Mouse (Mus musculus): ENCODE data around the gene Ace3.

Ace3 gene

GRCm38 (mm10) chr11:105994375-105994774 is at the start of gene Ace3:
Ace3 (plus strand) TSS chr11:105994675.
- no peak for DNase-seq (ENCODE audit: low spot score in 2 of 2)

DNA sequence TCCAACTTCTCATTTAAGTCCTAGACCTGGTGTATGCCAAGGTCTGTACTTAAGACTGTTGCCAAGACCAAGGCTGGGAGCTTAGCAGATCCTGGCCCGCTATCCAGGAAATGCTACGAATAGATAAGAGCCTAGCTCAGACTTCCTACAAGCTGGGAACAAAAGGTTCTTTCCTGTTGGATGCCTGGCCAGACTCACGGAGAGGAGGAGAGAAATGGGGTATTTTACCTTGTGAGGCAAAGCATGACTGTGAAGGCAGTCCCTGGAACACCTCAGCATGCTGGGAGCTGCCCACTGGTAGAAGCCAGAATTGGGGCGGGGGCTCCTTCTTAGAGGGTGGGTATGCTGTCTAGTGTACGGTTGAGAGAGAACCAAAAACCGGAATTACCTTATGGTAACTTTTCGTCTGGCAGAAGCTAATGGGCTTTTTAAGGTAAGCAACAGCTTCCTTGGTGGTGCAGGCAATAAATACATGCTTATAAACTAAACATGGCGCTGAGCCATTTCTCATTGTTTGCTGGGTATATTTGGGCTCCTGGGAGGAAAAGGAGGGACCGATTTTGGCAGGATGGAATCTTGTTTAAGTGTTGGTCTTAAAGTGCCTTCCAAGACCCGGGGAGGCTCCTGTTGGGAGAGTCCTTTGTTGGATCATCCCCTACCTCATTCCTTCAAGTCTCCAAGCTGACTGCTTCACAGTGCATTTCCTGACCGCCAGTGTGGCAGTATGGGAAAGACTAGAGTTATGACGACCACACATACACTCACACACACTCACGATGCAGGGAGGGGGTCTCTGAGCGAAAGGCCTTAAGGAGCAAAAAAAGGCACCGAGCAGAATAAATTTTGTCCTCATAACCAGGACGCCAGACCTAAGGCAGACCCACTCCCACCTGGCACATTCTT is 49.5 kb upstream of the Ace3 start:
- no peak for DNase-seq (ENCODE audit: low spot score in 2 of 2)

DNA sequence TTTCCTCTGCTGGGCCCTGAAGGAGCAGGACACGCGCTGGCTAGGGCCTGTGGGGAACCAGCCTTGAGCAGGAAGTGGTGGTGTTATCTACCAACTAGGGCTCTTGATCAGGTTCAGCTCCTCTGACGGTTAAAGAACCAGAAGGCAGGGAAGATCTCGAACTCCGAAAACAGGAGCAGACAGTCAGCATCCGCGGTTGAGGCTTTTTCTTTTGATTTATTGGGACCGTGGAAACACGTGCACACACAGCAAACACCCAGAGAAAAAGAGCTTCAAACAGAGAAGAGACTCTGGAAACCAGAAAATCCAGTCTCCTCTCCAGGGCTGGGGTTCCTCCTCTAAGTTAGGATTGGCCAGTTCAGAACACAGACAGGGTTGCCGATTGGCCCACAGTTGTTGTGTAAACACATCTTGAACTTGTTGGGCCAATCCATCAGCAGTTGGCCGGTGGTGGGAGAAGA is 47.8 kb upstream of the Ace3 start:
- peak in 1 of 2 experiments; percentile 41 for DNase-seq (ENCODE audit: low spot score in 2 of 2)

GRCm38 (mm10) chr11:105948255-105948654 is 46.2 kb upstream of the Ace3 start:
- DNase-seq (ENCODE audit: low spot score in 2 of 2) = no peak

DNA sequence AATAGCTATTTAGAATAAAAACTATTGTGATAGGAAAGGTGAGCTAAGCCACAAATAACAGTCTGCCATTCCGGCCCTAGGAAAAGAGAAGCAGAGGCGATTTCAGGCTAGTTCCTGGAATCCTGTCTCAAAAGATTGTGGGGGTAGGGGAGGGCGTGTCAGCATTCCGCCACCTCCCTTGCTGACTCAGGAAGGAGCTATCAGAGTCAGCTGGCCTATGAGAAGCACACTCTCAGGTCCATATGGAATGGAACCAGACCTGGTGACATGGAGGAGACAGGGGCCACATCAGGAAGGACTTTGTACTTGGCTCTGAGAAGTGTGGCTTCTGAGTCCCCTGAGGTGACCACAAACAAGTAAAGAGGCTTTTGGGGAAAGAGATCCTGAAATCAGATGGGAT is 44.0 kb upstream of the Ace3 start:
- DNase-seq (ENCODE audit: low spot score in 2 of 2) = no peak

DNA sequence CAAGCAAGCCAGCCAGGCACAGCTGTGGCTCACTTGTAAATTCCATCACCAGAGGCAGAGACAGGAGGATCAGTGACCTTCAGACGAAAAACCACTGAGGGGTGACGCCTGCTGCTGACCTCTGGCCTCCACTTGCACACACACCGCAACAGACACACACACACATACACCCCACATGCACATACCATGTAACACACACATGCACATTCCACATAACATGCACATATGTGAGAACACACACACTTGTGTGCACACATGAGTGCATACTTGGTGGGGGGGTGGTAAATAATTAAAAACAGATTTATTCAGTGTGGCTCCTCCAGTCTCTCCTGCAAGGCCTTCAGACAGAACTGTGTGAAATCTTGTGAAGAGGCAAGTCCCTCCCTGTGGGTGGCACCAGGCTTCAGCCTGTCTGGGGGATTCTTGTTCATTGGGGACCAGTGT is 42.9 kb upstream of the Ace3 start:
- no peak for DNase-seq (ENCODE audit: low spot score in 2 of 2)

DNA sequence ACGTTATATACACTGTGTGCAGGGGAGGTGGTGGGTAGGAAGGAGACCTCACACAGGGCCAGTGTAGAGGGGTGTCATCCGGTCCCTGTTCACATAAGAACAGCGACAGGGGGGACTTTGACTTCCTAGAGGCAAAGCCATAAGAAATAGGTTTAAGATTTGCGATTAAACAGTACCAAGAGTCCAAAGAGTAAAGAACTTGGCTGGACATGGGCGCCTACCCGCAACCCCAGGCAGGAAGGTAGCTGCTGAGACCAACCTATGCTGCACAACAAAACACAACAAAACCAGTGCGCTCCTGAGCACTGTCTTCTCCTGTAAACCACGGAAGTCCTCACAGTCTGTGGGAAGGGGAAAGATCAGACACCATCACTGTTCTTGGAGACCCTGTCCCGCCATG is 42.4 kb upstream of the Ace3 start:
- no peak for DNase-seq (ENCODE audit: low spot score in 2 of 2)

DNA sequence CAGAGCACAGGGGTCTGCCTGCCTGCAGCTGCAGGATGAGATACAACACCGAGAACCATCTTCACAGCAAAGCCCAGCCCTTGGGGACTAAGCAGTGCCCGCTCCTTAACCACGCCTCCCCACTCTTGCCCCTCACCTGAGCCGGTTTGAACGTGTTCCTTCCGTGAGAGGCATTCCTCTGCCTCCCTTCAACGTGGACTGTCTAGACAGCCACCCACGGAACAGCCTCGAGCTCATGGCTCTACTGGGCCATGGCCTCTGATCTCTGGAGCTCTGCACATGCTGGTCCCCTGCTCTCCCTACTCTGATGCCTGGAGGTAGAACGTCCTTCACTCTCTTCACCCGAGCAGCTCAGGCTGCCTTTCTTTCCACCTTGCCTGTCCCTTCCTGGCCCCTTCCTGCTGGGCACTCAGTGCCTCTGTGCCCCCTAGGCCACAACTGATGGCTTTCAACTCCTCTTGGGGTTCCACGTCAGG is 41.5 kb upstream of the Ace3 start, which contains the start of gene Cyb561:
Gene Cyb561 (minus strand): TSS at position 426 of the 476 bp plus-strand sequence.
- no peak for DNase-seq (ENCODE audit: low spot score in 2 of 2)

DNA sequence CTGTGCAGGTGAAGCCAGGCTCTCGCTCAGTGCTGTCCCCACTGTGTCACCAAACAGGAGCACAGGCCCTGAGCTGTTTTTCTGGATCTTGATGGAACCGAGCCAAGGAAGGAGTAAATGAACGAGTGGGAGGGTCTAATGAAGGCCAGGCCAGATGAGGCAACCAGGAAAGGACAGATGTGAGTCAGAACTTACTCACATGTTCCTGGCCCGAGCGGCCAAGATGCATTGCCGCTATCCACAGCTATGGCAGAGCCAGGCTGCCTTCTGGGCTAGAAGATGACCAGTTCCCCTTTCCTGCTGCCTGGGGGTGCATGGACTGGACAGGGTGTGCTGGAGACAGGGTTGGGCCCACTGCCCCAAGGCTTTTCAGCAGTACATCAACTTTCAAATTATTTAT is 41.1 kb upstream of the Ace3 start:
- DNase-seq (ENCODE audit: low spot score in 2 of 2) = peak in 1 of 2 experiments; percentile 64

DNA sequence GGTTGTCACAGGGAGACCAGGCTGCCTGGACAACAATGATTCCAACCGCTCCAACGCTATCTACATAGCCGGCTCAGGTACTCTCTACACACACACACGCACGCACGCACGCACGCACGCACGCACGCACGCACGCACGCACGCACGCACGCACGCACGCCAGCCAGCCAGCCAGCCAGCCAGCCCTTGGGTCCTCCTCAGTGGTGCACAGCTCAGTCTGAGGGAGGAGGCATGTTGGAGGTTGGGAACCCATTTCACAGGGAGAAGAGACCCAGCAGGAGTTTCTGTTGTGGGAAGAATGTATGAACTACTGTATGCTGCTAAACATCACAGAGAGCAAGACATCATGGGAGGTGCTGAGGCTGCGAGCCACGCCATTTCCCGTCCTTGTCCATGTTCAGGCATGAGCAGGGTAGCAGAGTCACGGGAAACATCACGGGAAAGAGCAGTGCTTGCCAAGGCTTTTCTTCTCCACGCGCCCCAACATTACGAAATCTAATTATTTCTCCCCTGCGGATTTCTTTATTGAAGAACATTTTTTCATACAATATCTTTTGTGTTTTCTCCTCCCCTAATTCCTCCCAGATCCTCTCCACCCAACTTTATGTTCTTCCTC is 38.6 kb upstream of the Ace3 start:
- DNase-seq (ENCODE audit: low spot score in 2 of 2) = no peak

DNA sequence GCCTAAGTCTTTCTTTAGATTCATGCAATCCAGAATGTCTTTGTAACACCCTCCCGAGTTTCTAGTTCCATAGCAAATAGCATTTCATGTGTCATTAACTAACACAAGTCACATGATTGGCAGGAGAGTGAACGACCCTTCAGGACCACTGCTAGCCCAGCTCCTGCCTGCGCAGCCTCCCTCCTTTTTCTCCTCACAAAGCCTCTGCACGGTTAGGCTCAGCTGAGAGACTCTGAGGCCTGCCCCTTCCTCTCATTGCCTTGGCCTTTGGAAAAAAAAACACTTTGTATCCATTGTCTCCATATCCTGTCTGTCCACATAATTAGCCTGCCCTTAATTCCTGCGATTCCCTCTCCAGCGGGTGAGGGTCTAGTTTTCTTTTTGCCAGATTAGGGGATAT is 37.0 kb upstream of the Ace3 start:
- DNase-seq (ENCODE audit: low spot score in 2 of 2) = no peak

DNA sequence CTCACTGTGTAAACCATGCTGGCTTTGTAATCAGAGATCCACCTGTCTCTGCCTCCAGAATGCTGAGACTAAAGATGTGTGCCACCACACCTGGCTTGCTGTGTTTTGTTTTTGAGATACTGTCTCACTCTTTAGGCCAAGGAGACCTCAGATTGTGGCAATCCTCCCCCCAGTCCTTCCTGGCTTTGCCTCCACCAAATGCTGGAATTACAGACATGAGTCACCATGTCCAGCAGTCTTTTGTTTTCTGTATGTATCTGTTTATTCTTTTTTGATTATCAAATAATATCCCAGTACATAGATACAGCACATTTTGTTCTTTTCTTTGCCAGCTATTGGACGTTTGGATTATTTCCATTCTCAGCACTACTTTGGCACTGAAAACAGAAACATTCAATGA is 35.9 kb upstream of the Ace3 start:
- no peak for DNase-seq (ENCODE audit: low spot score in 2 of 2)

- no peak for DNase-seq (ENCODE audit: low spot score in 2 of 2)
Observed at GRCm38 (mm10) chr11:105959355-105959754, 35.1 kb upstream of the Ace3 start.

- no peak for DNase-seq (ENCODE audit: low spot score in 2 of 2)
Observed at GRCm38 (mm10) chr11:105964691-105965090, 29.8 kb upstream of the Ace3 start.

DNA sequence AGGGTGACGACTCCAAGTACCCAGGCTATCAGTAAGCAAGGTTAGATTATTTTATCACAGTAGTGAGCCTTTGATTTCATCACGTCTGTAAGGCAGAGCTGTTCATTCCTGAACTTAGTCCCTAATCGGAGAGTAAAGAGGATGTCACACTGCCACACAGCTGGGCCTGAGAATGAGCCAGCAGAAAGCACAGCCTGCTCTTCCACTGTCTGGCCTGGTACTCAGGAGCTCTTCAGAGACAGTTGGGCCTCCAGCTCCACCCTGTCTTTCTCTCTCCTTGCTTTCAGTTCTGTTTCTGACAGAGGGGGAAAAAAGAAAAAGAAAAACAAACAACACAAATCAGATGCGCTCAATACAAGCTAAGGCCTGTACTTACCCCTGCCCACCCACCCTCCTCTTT is 28.2 kb upstream of the Ace3 start:
- DNase-seq (ENCODE audit: low spot score in 2 of 2) = no peak

- DNase-seq (ENCODE audit: low spot score in 2 of 2) = peak in 1 of 2 experiments; percentile 28
Observed at GRCm38 (mm10) chr11:105967741-105968574, 26.5 kb upstream of the Ace3 start, which contains the start of gene Ace. Ace (plus strand) TSS chr11:105967945.

DNA sequence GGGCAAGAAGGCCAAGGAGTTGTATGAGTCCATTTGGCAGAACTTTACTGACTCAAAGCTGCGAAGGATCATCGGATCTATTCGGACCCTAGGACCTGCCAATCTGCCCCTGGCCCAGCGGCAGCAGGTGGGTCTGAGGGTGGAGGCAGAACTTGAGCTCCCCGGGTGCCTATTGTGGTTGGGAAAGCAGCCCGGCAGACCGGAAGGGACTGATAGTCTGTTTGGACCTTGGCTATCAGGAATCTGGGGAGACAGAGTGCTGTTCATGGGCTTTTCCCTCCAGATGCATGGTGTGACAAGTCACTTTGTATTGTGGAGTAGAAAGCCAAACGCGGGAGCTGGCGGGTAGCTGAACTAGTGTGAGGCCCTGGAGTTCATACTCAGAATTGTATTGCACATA is 25.5 kb upstream of the Ace3 start:
- no peak for DNase-seq (ENCODE audit: low spot score in 2 of 2)

- peak; percentile 58 to 65 for DNase-seq (ENCODE audit: low spot score in 2 of 2)
Observed at GRCm38 (mm10) chr11:105969516-105969915, 25.0 kb upstream of the Ace3 start.

- no peak for DNase-seq (ENCODE audit: low spot score in 2 of 2)
Observed at GRCm38 (mm10) chr11:105974593-105974992, 19.9 kb upstream of the Ace3 start.

GRCm38 (mm10) chr11:105975050-105975449 is 19.4 kb upstream of the Ace3 start:
- DNase-seq (ENCODE audit: low spot score in 2 of 2) = no peak

GRCm38 (mm10) chr11:105975636-105976035 is 18.8 kb upstream of the Ace3 start:
- DNase-seq (ENCODE audit: low spot score in 2 of 2) = no peak

DNA sequence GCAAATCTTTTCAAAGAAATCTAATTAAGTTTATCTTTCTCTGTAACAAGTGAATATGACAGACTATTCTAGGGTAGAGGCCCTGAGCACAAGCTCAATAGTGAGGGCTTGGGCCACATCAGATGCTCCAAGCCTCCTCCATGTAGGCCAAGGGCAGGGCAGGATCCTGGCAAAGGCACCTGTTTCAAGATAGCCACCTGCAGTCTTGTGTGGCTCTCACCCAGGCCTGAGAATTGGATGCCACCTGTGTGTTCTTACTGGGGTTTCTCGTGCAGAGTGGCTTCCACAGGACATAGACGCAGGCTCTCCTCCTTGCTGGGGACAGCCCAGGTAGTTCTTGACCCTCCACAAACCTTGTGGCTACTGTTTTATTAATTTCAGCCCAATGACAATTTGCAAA is 16.2 kb upstream of the Ace3 start:
- no peak for DNase-seq (ENCODE audit: low spot score in 2 of 2)
